Mouse (Mus musculus) B cell, adult 62 days (primary cell): ENCODE data around the gene Vmn1r123. TPM values are rescaled to one million over a fixed set of nuclear protein-coding genes. Genes with fewer than 3 reads are reported as not detected.

ENCODE experiments used
- total RNA-seq: library from RNA; stranded (reverse); gene quantifications from 4 replicates; pipeline ENCODE4 v1.2.4, GENCODE M21; 2023

The Vmn1r123 gene
- not detected in 4 replicates for total RNA-seq

DNA sequence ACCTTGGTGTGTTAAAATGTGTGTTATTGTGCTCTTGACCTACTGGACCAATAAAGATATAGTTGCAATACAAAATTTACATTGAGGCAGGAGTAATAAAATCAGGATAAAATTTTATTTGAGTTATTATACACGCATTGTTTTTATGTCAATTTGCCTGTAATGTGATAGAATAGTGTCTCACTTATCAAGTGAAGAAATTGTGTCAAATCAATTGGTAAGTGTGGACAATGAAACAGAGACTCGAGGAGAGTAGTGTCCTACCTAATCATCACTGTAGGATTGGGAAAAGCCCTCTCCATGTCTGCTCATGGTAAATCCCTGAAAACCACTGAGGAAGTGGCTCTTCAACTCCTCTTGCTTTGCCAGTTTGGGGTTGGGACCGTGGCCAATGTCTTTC, at the start of gene Vmn1r123:
Vmn1r123 (plus strand) TSS at position 301 of the 400 bp plus-strand sequence.

DNA sequence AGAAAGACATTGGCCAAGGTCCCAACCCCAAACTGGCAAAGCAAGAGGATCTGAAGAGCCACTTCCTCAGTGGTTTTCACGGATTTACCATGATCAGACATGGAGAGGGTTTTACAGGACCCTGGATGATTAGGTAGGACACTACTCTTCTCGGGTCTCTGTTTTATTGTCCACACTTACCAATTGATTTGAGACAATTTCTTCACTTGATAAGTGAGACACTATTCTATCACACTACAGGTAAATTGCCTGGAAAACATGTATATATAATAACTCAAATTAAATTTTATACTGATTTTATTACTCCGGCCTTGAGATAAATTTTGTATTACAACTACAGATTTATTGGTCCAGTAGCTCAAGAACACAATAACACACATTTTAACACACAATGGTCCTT, 28.0 kb upstream of the Vmn1r123 start, which contains the start of gene Vmn1r122:
Vmn1r122 (minus strand) TSS at position 101 of the 400 bp plus-strand sequence.

DNA sequence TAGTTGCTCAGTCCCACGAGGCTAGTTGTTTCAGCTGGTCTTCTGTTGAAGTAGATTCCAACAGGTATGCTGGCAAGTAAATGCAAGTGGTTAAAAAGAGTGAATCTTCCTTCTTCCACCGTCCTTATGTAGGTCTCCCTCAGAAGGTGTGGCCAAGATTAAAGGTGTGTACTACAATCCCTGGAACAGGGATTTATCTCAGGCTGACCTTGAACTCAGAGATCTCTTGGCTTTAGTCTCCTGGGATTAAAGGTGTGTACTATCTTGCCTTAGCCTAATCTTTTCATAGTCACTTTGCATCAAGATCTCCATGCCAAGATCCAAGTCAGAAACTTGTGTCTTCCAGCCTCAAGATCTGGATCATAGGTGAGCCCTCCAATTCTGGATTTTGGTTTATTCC, 28.3 kb downstream of the Vmn1r123 start, which contains the start of gene Gm5157:
Gm5157 (minus strand) TSS at position 101 of the 400 bp plus-strand sequence.

Other genes with a start within 250 kb of the Vmn1r123 start
- gene Vmn1r118, start 249.8 kb upstream of the Vmn1r123 start, total RNA-seq, result not detected in 4 replicates
- gene Vmn1r119, start 149.7 kb upstream of the Vmn1r123 start, total RNA-seq, result not detected in 4 replicates
- not detected in 4 replicates for gene Vmn1r120, start 108.4 kb upstream of the Vmn1r123 start, total RNA-seq
- gene Vmn1r121, start 63.7 kb upstream of the Vmn1r123 start, total RNA-seq, result not detected in 4 replicates
- not detected in 4 replicates for gene Vmn1r122, start 28.1 kb upstream of the Vmn1r123 start, total RNA-seq
- not detected in 4 replicates for gene Gm5157, start 28.2 kb downstream of the Vmn1r123 start, total RNA-seq
- not detected in 4 replicates for gene Vmn1r124, start 98.4 kb downstream of the Vmn1r123 start, total RNA-seq
- not detected in 4 replicates for gene Vmn1r125, start 110.0 kb downstream of the Vmn1r123 start, total RNA-seq
- not detected in 4 replicates for gene Vmn1r126, start 139.3 kb downstream of the Vmn1r123 start, total RNA-seq
- gene Vmn1r127, start 157.7 kb downstream of the Vmn1r123 start, total RNA-seq, result not detected in 4 replicates
- not detected in 4 replicates for gene Vmn1r128, start 187.2 kb downstream of the Vmn1r123 start, total RNA-seq
- not detected in 4 replicates for gene Vmn1r129, start 199.1 kb downstream of the Vmn1r123 start, total RNA-seq